Mouse (Mus musculus) subcutaneous adipose tissue, adult 2 months (tissue): Measurements from ENCODE around the gene Kif3a. TPM values are rescaled to one million over a fixed set of nuclear protein-coding genes. Genes with fewer than 3 reads are reported as not detected.

ENCODE experiments used
- polyA plus RNA-seq: library from polyadenylated mRNA; depleted of rRNA; stranded (reverse); fragments of >200 nt; gene quantifications from 2 replicates; pipeline ENCODE4 v1.2.3, GENCODE M21; 2012; ENCODE audit warnings: low replicate concordance; rRNA removed

The Kif3a gene
- 7.4 and 13.9 TPM in 2 replicates for polyA plus RNA-seq

GRCm38 (mm10) chr11:53567224-53568014, at the start of gene Kif3a:
Gene Kif3a, plus strand, starts transcription at chr11:53567379.

GRCm38 (mm10) chr11:53519207-53520121, 47.7 kb upstream of the Kif3a start, which contains the start of gene Sept8:
Gene Sept8, plus strand, starts transcription at chr11:53519257.

GRCm38 (mm10) chr11:53618619-53619198, 51.5 kb downstream of the Kif3a start, which contains the start of gene Il4:
Gene Il4, minus strand, starts transcription at chr11:53618669.

GRCm38 (mm10) chr11:53634556-53634955, 67.4 kb downstream of the Kif3a start, which contains the start of gene Il13:
Gene Il13, minus strand, starts transcription at chr11:53634702.

Other genes starting within 250 kb of the Kif3a start
- gene Zcchc10, start 242.7 kb upstream of the Kif3a start, polyA plus RNA-seq, result 5.2 and 7.5 TPM in 2 replicates
- gene Aff4, start 216.5 kb upstream of the Kif3a start, polyA plus RNA-seq, result 21.2 and 31.1 TPM in 2 replicates
- gene Leap2, start 144.2 kb upstream of the Kif3a start, polyA plus RNA-seq, result not detected in 2 replicates
- 509 and 856 TPM in 2 replicates for gene Uqcrq, start 136.5 kb upstream of the Kif3a start, polyA plus RNA-seq
- gene Gdf9, start 136.4 kb upstream of the Kif3a start, polyA plus RNA-seq, result 1.6 and 2.8 TPM in 2 replicates
- 0.24 and 0.32 TPM in 2 replicates for gene Gm10447, start 110.3 kb upstream of the Kif3a start, polyA plus RNA-seq
- 1.9 and 4.1 TPM in 2 replicates for gene Shroom1, start 110.2 kb upstream of the Kif3a start, polyA plus RNA-seq
- gene Gm9837, start 96.9 kb upstream of the Kif3a start, polyA plus RNA-seq, result not detected in 2 replicates
- not detected in 2 replicates for gene Gm9945, start 87.2 kb upstream of the Kif3a start, polyA plus RNA-seq
- gene Sowaha, start 87.1 kb upstream of the Kif3a start, polyA plus RNA-seq, result 0.03 and 0.07 TPM in 2 replicates
- 43.8 and 66.7 TPM in 2 replicates for gene Sept8, start 48.1 kb upstream of the Kif3a start, polyA plus RNA-seq
- gene Il4, start 51.3 kb downstream of the Kif3a start, polyA plus RNA-seq, result 0.33 and 0.75 TPM in 2 replicates
- gene Il13, start 67.3 kb downstream of the Kif3a start, polyA plus RNA-seq, result 0.69 TPM in 1 of 2 replicates, not detected in the other
- gene Rad50, start 139.9 kb downstream of the Kif3a start, polyA plus RNA-seq, result 8.4 and 11.4 TPM in 2 replicates
- 0.11 TPM in 1 of 2 replicates, not detected in the other for gene Il5, start 153.4 kb downstream of the Kif3a start, polyA plus RNA-seq
- 68.7 and 81.7 TPM in 2 replicates for gene Irf1, start 202.6 kb downstream of the Kif3a start, polyA plus RNA-seq
- 1.8 and 2.2 TPM in 2 replicates for gene Gm17334, start 205.8 kb downstream of the Kif3a start, polyA plus RNA-seq